Mouse (Mus musculus): ENCODE measurements around the gene Mapk8ip1. TPM values are rescaled to one million over a fixed set of nuclear protein-coding genes. Genes with fewer than 3 reads are reported as not detected.

Gene Mapk8ip1
- polyA plus RNA-seq, 1 experiment from 2014 or later = 48.1 TPM

- H3K9me3 ChIP-seq = peaks cover 4% of the 10 kb centered on the region
- under 1% methylated on average over 76 of the region's 76 CpGs for WGBS
- peaks cover 9% of the 10 kb centered on the region for H3K27me3 ChIP-seq (ENCODE audit: poor library complexity, severe bottlenecking)
- H3K27ac ChIP-seq = peak within 1 kb of the TSS; percentile 89
- H3K36me3 ChIP-seq (replicated peaks) = peaks cover 7% of the 10 kb centered on the region
- H3K4me1 ChIP-seq = peaks cover 57% of the 10 kb centered on the region
- peak; percentile 99 for DNase-seq (ENCODE audit: extremely low spot score, low spot score)
- peak within 1 kb of the TSS; percentile 93 for H3K4me3 ChIP-seq
Observed at GRCm38 (mm10) chr2:92433578-92434374, 32.7 kb upstream of the Mapk8ip1 start, which contains the start of gene Cry2. Gene Cry2 (minus strand): TSS chr2:92434043.

GRCm38 (mm10) chr2:92432299-92433295 lies 31.5 kb upstream of the Mapk8ip1 start:
- H3K9me3 ChIP-seq = peaks cover 4% of the 10 kb centered on the region
- DNase-seq (ENCODE audit: extremely low spot score, low spot score) = no peak
- H3K27ac ChIP-seq = peak overlapping the region; percentile 89; the same call in 1 of the 2 replicates
- peak overlapping the region; percentile 93 for H3K4me3 ChIP-seq
- H3K4me1 ChIP-seq = peaks cover 66% of the 10 kb centered on the region
- peaks cover 7% of the 10 kb centered on the region for H3K36me3 ChIP-seq (replicated peaks)
- H3K27me3 ChIP-seq (ENCODE audit: poor library complexity, severe bottlenecking) = peaks cover 9% of the 10 kb centered on the region
- WGBS = 57% methylated on average over 17 of the region's 17 CpGs

- Histone ChIP-seq H3K27me3 (ENCODE audit: poor library complexity, severe bottlenecking) (peaks cover 9% of the 10 kb centered on the region), H3K9me3 (peaks cover 4% of the 10 kb centered on the region), H3K4me1 (peaks cover 66% of the 10 kb centered on the region), H3K4me3 (peak overlapping the region; percentile 93), H3K36me3 (replicated peaks) (peaks cover 8% of the 10 kb centered on the region), H3K27ac (peak overlapping the region; percentile 68; the same call in 1 of the 2 replicates)
- DNase-seq (ENCODE audit: extremely low spot score, low spot score) = no peak
- 46% methylated on average over 11 of the region's 11 CpGs for WGBS
Observed at GRCm38 (mm10) chr2:92431611-92432179, 30.6 kb upstream of the Mapk8ip1 start.

- H3K4me3 ChIP-seq = peak overlapping the region; percentile 93
- H3K9me3 ChIP-seq = no peaks in the 10 kb centered on the region
- 77% methylated on average over 21 of the region's 21 CpGs for WGBS
- peaks cover 9% of the 10 kb centered on the region for H3K27me3 ChIP-seq (ENCODE audit: poor library complexity, severe bottlenecking)
- H3K36me3 ChIP-seq (replicated peaks) = peaks cover 16% of the 10 kb centered on the region
- no peak for DNase-seq (ENCODE audit: extremely low spot score, low spot score)
- peaks cover 74% of the 10 kb centered on the region for H3K4me1 ChIP-seq
- H3K27ac ChIP-seq = peak overlapping the region; percentile 68; the same call in 1 of the 2 replicates
Observed at GRCm38 (mm10) chr2:92430723-92431541, 29.9 kb upstream of the Mapk8ip1 start.

- no peak for DNase-seq (ENCODE audit: extremely low spot score, low spot score)
- no peak overlapping the region for H3K27ac ChIP-seq
- no peak overlapping the region for H3K4me3 ChIP-seq
- H3K27me3 ChIP-seq (ENCODE audit: poor library complexity, severe bottlenecking) = peaks cover 5% of the 10 kb centered on the region
- peaks cover 21% of the 10 kb centered on the region for H3K36me3 ChIP-seq (replicated peaks)
- H3K4me1 ChIP-seq = peaks cover 83% of the 10 kb centered on the region
- no peaks in the 10 kb centered on the region for H3K9me3 ChIP-seq
- WGBS = 89% methylated on average over 2 of the region's 2 CpGs
Observed at GRCm38 (mm10) chr2:92430089-92430488, 29.0 kb upstream of the Mapk8ip1 start.

- H3K4me1 ChIP-seq = peaks cover 84% of the 10 kb centered on the region
- peaks cover 39% of the 10 kb centered on the region for H3K36me3 ChIP-seq (replicated peaks)
- H3K27ac ChIP-seq = no peak overlapping the region
- 74% methylated on average over 6 of the region's 6 CpGs for WGBS
- H3K4me3 ChIP-seq = no peak overlapping the region
- no peaks in the 10 kb centered on the region for H3K27me3 ChIP-seq (ENCODE audit: poor library complexity, severe bottlenecking)
- no peaks in the 10 kb centered on the region for H3K9me3 ChIP-seq
- no peak for DNase-seq (ENCODE audit: extremely low spot score, low spot score)
Observed at GRCm38 (mm10) chr2:92427882-92428281, 26.8 kb upstream of the Mapk8ip1 start.

- H3K4me3 ChIP-seq = no peak overlapping the region
- no peak for DNase-seq (ENCODE audit: extremely low spot score, low spot score)
- whole genome bisulfite sequencing = 92% methylated on average over 3 of the region's 3 CpGs
- H3K27ac ChIP-seq = 0 out of 2 replicates have a peak overlapping the region, but pooled peaks have one; percentile 44
- H3K9me3 ChIP-seq = no peaks in the 10 kb centered on the region
- H3K4me1 ChIP-seq = peaks cover 70% of the 10 kb centered on the region
- H3K36me3 ChIP-seq (replicated peaks) = peaks cover 54% of the 10 kb centered on the region
- H3K27me3 ChIP-seq (ENCODE audit: poor library complexity, severe bottlenecking) = no peaks in the 10 kb centered on the region
Observed at GRCm38 (mm10) chr2:92426426-92426825, 25.4 kb upstream of the Mapk8ip1 start.

GRCm38 (mm10) chr2:92425366-92425765 lies 24.3 kb upstream of the Mapk8ip1 start:
- Histone ChIP-seq H3K4me3 (no peak overlapping the region), H3K27ac (peak overlapping the region; percentile 78), H3K4me1 (peaks cover 59% of the 10 kb centered on the region), H3K36me3 (replicated peaks) (peaks cover 64% of the 10 kb centered on the region), H3K27me3 (ENCODE audit: poor library complexity, severe bottlenecking) (no peaks in the 10 kb centered on the region), H3K9me3 (no peaks in the 10 kb centered on the region)
- DNase-seq (ENCODE audit: extremely low spot score, low spot score) = no peak
- 87% methylated on average over 4 of the region's 4 CpGs for WGBS

- no peak for DNase-seq (ENCODE audit: extremely low spot score, low spot score)
- WGBS = 69% methylated on average over 9 of the region's 9 CpGs
- H3K4me1 ChIP-seq = peaks cover 56% of the 10 kb centered on the region
- no peaks in the 10 kb centered on the region for H3K27me3 ChIP-seq (ENCODE audit: poor library complexity, severe bottlenecking)
- H3K36me3 ChIP-seq (replicated peaks) = peaks cover 68% of the 10 kb centered on the region
- no peaks in the 10 kb centered on the region for H3K9me3 ChIP-seq
- peak overlapping the region; percentile 78 for H3K27ac ChIP-seq
- H3K4me3 ChIP-seq = no peak overlapping the region; the same call in 1 of the 2 replicates
Observed at GRCm38 (mm10) chr2:92424462-92425308, 23.6 kb upstream of the Mapk8ip1 start.

- WGBS = 85% methylated on average over 9 of the region's 9 CpGs
- H3K36me3 ChIP-seq (replicated peaks) = peaks cover 72% of the 10 kb centered on the region
Observed at GRCm38 (mm10) chr2:92423702-92424461, 22.8 kb upstream of the Mapk8ip1 start.

More at GRCm38 (mm10) chr2:92423702-92424461, 22.8 kb upstream of the Mapk8ip1 start:
- no peak for DNase-seq (ENCODE audit: extremely low spot score, low spot score)
- Histone ChIP-seq H3K27ac (peak overlapping the region; percentile 78), H3K9me3 (no peaks in the 10 kb centered on the region), H3K4me1 (peaks cover 49% of the 10 kb centered on the region), H3K4me3 (no peak overlapping the region), H3K27me3 (ENCODE audit: poor library complexity, severe bottlenecking) (no peaks in the 10 kb centered on the region)
